Mouse (Mus musculus) cerebellum, postnatal 4 days (tissue): ENCODE measurements at regions not wholly inside any gene's neighbourhood (a gene's known extent, or its start where the extent isn't known, plus 50 kb on each side); places are given as distances from the start of the nearest gene placed in this dataset.

Source experiments
- DNase-seq, 2 experiments: peaks; one replicate each; pipeline ENCODE4 v3.0.0; 2022; ENCODE audit warnings: low spot score in 2 of 2, mixed read lengths in 1 of 2

- no peak for DNase-seq
These were observed 58.6 kb upstream of the Grip1 start for GRCm38 (mm10) chr10:119395048-119395447.

- DNase-seq = no peak
These were observed 65.7 kb upstream of the Grip1 start for GRCm38 (mm10) chr10:119387924-119388323.

- DNase-seq = no peak
These were observed 71.4 kb upstream of the Grip1 start for GRCm38 (mm10) chr10:119382257-119382656.

GRCm38 (mm10) chr10:119368566-119368965 lies 85.1 kb upstream of the Grip1 start:
- no peak for DNase-seq

- peak in 1 of 2 experiments; percentile 48 for DNase-seq
These were observed 90.0 kb upstream of the Grip1 start for GRCm38 (mm10) chr10:119363616-119364015.

GRCm38 (mm10) chr10:119358730-119359292 lies 94.8 kb upstream of the Grip1 start:
- DNase-seq = no peak

GRCm38 (mm10) chr10:119342317-119343114 lies 102.7 kb upstream of the Cand1 start:
- DNase-seq = no peak

- DNase-seq = no peak
These were observed 100.5 kb upstream of the Cand1 start for GRCm38 (mm10) chr10:119340323-119340722.

GRCm38 (mm10) chr10:119326912-119327311 lies 87.1 kb upstream of the Cand1 start:
- DNase-seq = no peak

GRCm38 (mm10) chr10:119319953-119320352 lies 80.1 kb upstream of the Cand1 start:
- DNase-seq = no peak

GRCm38 (mm10) chr10:119318416-119318815 lies 78.6 kb upstream of the Cand1 start:
- no peak for DNase-seq

- no peak for DNase-seq
These were observed 71.7 kb upstream of the Cand1 start for GRCm38 (mm10) chr10:119311578-119311977.

- no peak for DNase-seq
These were observed 55.9 kb upstream of the Cand1 start for GRCm38 (mm10) chr10:119295740-119296139.

- DNase-seq = peak; percentile 38 to 39
These were observed 54.7 kb upstream of the Cand1 start for GRCm38 (mm10) chr10:119294454-119295149.

- DNase-seq = no peak
These were observed 53.5 kb upstream of the Cand1 start for GRCm38 (mm10) chr10:119293372-119293771.
